Mouse (Mus musculus): Measurements from ENCODE around the gene Rmi2.

- TF ChIP-seq CTCF (IDR thresholded peaks at IDR 0.05; ENCODE audit: low read depth, low read length) (no peak), POLR2A (IDR thresholded peaks at IDR 0.05; ENCODE audit: insufficient read depth, low read length) (no peak)
These were observed 21.9 kb upstream of the Rmi2 start, which contains the start of gene Gm11172 for GRCm38 (mm10) chr16:10812865-10813371.
